Mouse (Mus musculus) CH12.LX (cell line): Measurements from ENCODE around the gene Cacna1i.

ENCODE experiments used
- CTCF ChIP-seq, 2 experiments: IDR thresholded peaks in 1 of 2; conservative IDR thresholded peaks in 1 of 2; 2 replicates each; pipeline ENCODE4 v1.5.1; 2011 to 2012; ENCODE audit warnings: low read depth in 2 of 2, low read length in 2 of 2, improper control_type of control experiment in 1 of 2, inconsistent platforms in 1 of 2, mild to moderate bottlenecking in 1 of 2, moderate library complexity in 1 of 2
- ELF1 ChIP-seq: IDR thresholded peaks from 2 replicates; pipeline ENCODE4 v1.6.1; 2014; ENCODE audit warnings: low read depth, mild to moderate bottlenecking, inconsistent platforms, low read length, improper control_type of control experiment
- EP300 ChIP-seq: IDR thresholded peaks from 2 replicates; pipeline ENCODE4 v1.6.1; 2011; ENCODE audit warnings: low read length, improper control_type of control experiment
- MAX ChIP-seq: IDR thresholded peaks from 2 replicates; pipeline ENCODE4 v1.6.1; 2011; ENCODE audit warnings: low read length, improper control_type of control experiment
- MAZ ChIP-seq: IDR thresholded peaks from 2 replicates; pipeline ENCODE4 v1.6.1; 2012; ENCODE audit warnings: low read depth, mild to moderate bottlenecking, inconsistent platforms, low read length, improper control_type of control experiment, moderate library complexity
- MXI1 ChIP-seq: IDR thresholded peaks from 2 replicates; pipeline ENCODE4 v1.6.1; 2011; ENCODE audit warnings: mild to moderate bottlenecking, low read depth, low read length, improper control_type of control experiment
- MYC ChIP-seq: IDR thresholded peaks from 2 replicates; pipeline ENCODE4 v1.6.1; 2011; ENCODE audit warnings: low read depth, mild to moderate bottlenecking, improper control_type of control experiment, low read length
- NRF1 ChIP-seq: IDR thresholded peaks from 2 replicates; pipeline ENCODE4 v1.6.1; 2014; ENCODE audit warnings: low read depth, mild to moderate bottlenecking, inconsistent platforms, low read length, improper control_type of control experiment, moderate library complexity
- POLR2A ChIP-seq: IDR thresholded peaks from 2 replicates; pipeline ENCODE4 v1.6.1; 2011; ENCODE audit warnings: low read depth, mild to moderate bottlenecking, improper control_type of control experiment, low read length
- RCOR1 ChIP-seq: conservative IDR thresholded peaks from 2 replicates; pipeline ENCODE4 v1.6.1; 2012; ENCODE audit warnings: low read depth, mild to moderate bottlenecking, inconsistent platforms, low read length, improper control_type of control experiment
- USF2 ChIP-seq: conservative IDR thresholded peaks from 2 replicates; pipeline ENCODE4 v1.6.1; 2011; ENCODE audit warnings: low read depth, low read length, improper control_type of control experiment
- ZC3H11A ChIP-seq: IDR thresholded peaks from 2 replicates; pipeline ENCODE4 v1.6.1; 2012; ENCODE audit warnings: low read depth, mild to moderate bottlenecking, inconsistent platforms, low read length, improper control_type of control experiment
- ZKSCAN1 ChIP-seq: IDR thresholded peaks from 2 replicates; pipeline ENCODE4 v1.6.1; 2012; ENCODE audit warnings: low read depth, inconsistent platforms, low read length, improper control_type of control experiment, borderline replicate concordance
- ZNF384 ChIP-seq: IDR thresholded peaks from 2 replicates; pipeline ENCODE4 v1.6.1; 2012; ENCODE audit warnings: low read depth, low read length, improper control_type of control experiment, inconsistent platforms

GRCm38 (mm10) chr15:80325756-80326155 is 38.7 kb downstream of the Cacna1i start:
- TF ChIP-seq RCOR1 (no peak), MAX (no peak), POLR2A (no peak), EP300 (no peak), ZNF384 (no peak), MXI1 (no peak), ZC3H11A (no peak), MYC (no peak), CTCF (conservative IDR thresholded peaks at IDR 0.05 in 1 of 2, IDR thresholded peaks at IDR 0.05 in 1 of 2; ENCODE audit: low read depth in 2 of 2, low read length in 2 of 2) (no peak), ZKSCAN1 (no peak), MAZ (no peak), NRF1 (no peak), USF2 (no peak), ELF1 (no peak)
